Mouse (Mus musculus) layer of hippocampus, adult 9-11 months (tissue): Measurements from ENCODE around the gene Mpv17l2.

Experiments used
- DNase-seq: peaks from one replicate; pipeline ENCODE4 v3.0.0; 2022

Gene Mpv17l2

GRCm38 (mm10) chr8:70760775-70761406 lies at the start of gene Mpv17l2:
Mpv17l2 (minus strand) TSS chr8:70760946.
- peak; percentile 98 for DNase-seq

DNA sequence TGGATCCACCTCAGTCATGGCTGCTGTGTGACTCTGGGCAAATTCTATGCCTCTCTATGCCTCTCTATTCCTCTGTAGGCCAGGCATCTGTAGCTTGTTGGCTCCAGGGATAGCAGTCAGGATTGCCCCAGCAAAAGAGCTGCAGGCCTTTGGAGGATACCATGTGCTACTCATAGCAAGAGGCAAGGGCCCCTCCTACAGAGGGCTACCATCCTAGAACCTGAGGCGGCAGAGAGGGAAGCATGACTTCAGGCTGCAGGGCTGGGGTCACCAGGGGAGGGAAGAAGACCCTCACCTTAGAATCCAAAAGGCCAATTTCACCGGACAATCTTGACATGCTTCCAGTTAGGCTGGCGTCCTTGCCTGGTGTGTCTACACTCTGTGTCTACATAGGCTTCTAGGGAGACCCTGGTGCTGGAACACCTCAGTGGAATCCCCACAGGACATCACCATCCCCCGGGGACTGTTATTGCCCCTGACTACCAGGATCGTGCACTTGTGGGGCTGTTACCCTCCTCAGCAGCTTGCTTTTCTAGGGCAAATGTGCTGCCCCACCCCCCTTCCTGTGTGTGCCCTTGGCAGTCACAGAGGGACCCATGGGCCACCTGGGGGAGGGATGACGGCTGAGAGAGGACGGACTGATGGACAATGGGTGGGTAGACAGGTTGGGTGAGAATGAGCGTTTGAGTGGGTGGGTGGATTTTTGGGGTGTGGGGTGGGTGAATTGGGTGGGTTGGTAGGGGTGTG lies 48.4 kb upstream of the Mpv17l2 start:
- DNase-seq, result no peak

- DNase-seq, result no peak
Measured at GRCm38 (mm10) chr8:70808239-70808638, 47.5 kb upstream of the Mpv17l2 start, which contains the start of gene Il12rb1. Il12rb1 (plus strand) TSS chr8:70808449.

DNA sequence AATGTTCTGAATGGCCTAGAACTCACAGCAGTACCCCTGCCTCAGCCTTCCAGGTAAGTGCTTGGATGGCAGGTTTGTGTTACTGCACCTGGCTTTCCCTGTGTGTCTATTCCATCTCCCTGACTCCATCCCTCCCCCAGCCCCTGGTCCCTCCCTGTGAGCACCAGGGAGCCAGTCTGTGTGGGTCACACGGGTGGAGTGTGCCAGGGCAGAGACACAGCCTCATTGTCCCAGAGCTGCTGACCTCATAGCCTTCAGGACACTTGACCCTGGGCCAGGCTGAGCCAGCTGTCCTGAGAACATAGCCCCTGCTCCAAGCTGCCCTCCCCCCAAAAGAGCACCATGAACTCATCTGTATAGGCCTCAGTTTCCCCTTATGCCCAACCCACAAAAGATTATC lies 46.6 kb upstream of the Mpv17l2 start:
- DNase-seq, result peak; percentile 89

- peak; percentile 77 for DNase-seq
Measured at GRCm38 (mm10) chr8:70806541-70806940, 45.8 kb upstream of the Mpv17l2 start.

- DNase-seq, result peak; percentile 88
Measured at GRCm38 (mm10) chr8:70804481-70805206, 43.9 kb upstream of the Mpv17l2 start, which contains the start of gene Mast3. Mast3 (minus strand) TSS chr8:70805054.

DNA sequence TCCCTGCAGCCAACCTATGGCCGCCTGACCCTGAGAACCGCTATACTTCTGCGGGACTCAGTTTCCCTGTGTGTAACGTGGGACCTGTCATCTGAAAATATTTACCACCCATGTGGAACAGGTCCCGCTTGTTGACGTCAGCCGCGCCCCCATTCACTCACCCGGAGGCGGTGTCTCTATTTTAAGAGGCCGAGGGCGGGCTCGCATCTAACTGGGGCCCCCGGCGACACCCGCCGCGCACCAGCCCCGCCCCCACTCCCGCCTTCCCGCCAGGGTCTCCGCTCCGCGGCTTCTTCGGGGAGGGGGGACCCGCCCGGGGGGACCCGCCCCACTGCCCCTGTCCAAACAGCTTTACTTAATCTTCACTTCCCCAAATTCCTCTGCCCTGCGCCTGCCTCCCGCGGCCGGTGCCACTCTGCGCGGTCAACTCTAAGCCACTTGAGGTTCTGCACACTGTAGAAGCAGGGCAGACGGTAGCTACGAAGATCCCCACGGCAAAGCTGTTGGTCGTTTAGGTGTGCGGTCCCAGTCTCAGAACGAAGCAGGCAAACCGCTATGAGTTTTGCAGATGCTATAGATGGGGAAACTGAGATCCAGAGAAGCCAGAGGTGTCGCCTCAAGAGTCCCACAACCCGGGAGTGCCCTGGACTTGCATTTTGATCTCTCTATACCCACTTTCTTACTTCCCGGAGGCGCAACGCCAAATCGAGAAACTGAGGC lies 43.2 kb upstream of the Mpv17l2 start:
- DNase-seq, result peak; percentile 84

DNA sequence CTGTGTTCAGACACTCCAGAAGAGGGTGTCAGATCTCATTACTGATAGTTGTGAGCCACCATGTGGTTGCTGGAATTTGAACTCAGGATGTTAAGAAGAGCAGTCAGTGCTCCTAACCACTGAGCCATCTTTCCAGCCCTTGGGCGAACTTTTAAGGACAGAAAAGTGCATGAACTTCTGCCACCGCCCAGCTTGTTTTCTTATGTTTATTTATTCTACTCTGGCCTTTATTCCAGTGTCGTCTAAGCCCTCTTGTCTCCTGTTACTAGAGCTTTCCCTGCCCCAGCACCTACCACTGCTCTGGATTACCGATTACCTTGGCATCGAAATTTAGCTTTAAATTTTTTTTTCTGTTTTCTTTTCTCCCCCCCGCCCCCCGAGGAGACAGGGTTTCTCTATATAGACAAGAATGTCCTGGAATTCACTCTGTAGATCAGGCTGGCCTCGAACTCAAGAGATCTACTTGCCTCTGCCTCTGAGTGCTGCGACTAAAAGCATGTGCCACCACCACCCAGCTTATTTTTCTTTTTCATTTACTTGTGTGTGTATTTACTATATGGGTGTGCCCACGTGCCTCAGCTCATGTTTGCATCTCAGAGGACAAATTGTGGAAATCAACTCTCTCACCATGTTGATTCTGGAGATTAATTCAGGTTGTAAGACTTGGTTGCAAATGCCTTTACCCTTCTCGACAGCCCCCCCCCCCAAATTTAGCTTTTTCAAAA lies 42.2 kb upstream of the Mpv17l2 start:
- DNase-seq, result no peak

GRCm38 (mm10) chr8:70801830-70802229 lies 41.1 kb upstream of the Mpv17l2 start:
- no peak for DNase-seq

DNA sequence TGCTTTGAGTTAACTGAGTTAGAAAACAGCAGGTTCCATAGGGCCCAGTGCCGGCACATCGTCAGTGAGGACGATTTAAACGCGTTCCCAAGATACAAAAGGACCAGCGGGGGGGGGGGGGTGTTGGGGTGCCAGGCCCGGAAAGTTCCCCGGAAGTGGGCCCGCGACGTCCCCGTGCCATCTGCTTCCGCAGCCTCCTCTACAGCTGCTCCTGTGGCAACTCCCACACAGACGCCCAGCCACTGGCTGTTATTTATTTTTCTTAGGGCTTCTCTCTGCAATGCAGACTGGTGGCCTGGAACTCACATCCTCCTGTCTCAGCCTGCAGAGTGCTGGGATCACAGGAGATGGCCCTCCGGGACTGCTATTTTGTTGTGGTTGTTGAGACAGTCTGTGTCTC lies 40.4 kb upstream of the Mpv17l2 start:
- DNase-seq, result peak; percentile 89

- DNase-seq, result peak; percentile 72
Measured at GRCm38 (mm10) chr8:70800648-70801047, 39.9 kb upstream of the Mpv17l2 start.

DNA sequence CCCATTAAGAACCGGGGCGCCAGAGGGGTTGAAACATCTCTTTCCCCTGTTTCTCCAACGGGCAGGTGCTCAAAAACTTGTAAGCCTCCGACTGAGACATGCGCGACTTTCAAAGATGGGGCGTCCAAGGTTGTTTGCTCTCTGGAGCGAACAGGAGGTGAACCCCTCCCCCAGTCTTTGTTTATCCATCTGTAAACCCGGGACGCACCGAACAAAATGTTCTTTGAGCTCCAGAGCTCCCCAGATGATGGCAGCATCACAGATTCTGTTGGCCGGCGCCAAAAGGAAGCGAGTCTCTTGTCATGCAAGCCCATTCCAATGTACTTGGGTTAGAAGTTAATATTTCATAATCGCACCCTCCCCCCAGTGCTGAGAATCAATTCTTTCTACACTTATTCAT lies 37.5 kb upstream of the Mpv17l2 start:
- DNase-seq, result peak; percentile 89

GRCm38 (mm10) chr8:70797081-70798070 lies 36.6 kb upstream of the Mpv17l2 start:
- peak; percentile 96 for DNase-seq

DNA sequence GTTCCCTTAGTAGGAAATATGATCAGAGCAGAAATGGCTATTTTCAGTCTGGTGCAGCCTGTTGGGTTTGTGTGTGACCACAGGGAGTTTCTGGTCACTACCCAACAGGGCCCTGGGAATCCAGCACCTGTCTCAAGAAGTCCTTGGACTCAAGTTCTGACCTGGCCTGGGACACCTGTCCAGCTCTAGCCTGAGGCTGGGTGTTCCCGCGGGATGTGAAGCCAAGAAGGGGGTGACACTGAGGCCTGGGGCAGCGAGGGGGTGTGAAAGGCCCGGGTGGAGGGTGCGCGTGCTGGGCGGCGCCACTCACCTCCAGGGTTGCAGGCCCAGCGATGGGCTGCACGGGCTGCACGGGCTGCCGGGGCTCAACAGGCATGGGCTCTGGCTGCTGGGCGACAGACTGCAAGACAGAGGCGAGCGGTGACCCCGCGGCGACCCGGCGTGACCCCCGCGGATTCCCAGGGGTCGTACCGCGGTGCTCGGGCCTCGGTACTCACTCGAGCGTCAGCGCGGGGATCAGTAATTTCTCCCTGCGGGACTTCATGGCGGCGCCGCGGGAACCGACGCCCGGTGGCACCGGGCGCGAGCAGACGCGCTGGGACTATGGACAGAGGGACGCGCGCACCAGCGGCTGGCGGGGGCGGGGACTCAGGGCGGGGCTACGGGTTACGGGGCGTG lies 35.8 kb upstream of the Mpv17l2 start:
- DNase-seq, result no peak

DNA sequence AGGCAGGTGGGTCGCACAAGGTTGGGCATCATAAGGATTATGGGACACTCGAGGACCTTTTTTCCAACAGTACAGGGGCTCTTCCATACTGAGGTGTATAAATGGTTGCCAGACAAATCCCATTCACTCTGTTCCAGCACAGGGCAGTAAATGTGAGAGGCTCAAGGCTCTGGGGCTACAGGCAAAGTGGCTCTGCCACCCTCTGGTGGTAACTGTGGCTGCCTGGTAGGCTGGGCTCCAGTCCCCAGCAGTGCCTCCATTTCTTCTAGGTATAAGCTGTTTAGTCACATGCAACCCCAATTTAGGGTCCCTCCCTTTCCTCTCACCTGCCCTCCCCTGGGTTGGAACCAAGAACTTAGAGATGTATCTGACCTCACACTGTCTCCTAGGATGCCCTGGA lies 34.6 kb upstream of the Mpv17l2 start:
- DNase-seq, result no peak

GRCm38 (mm10) chr8:70794215-70794614 lies 33.5 kb upstream of the Mpv17l2 start:
- DNase-seq, result no peak

GRCm38 (mm10) chr8:70792700-70793099 lies 32.0 kb upstream of the Mpv17l2 start:
- no peak for DNase-seq

DNA sequence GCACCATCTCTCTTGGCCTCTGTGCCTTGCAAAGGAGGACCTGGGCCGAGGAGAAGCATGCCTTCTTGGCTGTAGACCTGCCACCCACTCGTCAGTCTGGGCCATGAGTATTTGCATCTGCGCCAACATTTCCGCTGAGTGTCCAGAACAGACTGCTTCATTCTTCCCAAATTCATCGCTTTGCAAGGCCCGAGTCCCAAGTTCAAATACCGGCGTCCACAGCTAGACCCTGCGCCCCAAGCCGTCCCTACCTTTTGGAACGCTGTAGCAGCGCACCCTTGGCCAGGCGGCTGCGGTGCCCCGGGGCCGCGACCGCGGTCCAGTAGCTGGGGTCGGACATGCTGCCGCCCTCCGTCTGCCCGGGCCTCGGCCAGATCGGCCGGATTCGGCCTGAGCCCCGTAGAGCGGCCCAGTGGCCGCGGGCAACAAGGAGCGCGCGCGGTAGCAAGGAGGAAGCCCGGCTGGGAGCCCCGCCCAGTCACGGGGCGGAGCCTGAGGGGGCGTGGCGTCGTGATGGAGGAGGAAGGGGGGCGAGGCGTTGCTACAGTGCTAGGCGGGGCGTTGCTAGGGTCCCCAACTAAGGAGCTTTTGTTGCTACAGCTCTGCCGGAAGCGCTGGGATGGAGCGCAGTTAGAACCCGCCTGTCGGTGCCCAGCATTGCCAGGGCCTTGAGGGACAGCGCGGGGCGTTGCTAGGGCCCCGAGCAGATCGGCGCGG lies 31.4 kb upstream of the Mpv17l2 start:
- peak; percentile 98 for DNase-seq

GRCm38 (mm10) chr8:70791294-70791701 lies 30.6 kb upstream of the Mpv17l2 start:
- peak; percentile 80 for DNase-seq

GRCm38 (mm10) chr8:70790846-70791245 lies 30.1 kb upstream of the Mpv17l2 start:
- no peak for DNase-seq
